Mouse (Mus musculus): ENCODE measurements around the gene C2cd5. TPM values are rescaled to one million over a fixed set of nuclear protein-coding genes. Genes with fewer than 3 reads are reported as not detected.

Gene C2cd5
- total and polyA plus RNA-seq, 3 experiments, result 16.2 to 47.6 (median 30.5) TPM

GRCm38 (mm10) chr6:142992971-142993370, 107.0 kb downstream of the C2cd5 start:
- Histone ChIP-seq H3K9me3 (replicated peaks; ENCODE audit: insufficient read depth, low read length) (no peaks in the 10 kb centered on the region), H3K4me1 (ENCODE audit: control insufficient read depth in 1 of 2, insufficient read depth in 2 of 2, low read length in 2 of 2) (peaks cover 0 to 9% of the 10 kb centered on the region in 2 experiments; a peak in 2 of 4 replicates), H3K4me3 (ENCODE audit: control insufficient read depth in 1 of 2, insufficient read depth in 1 of 2, low read depth in 2 of 2, low read length in 2 of 2) (no peak overlapping the region), H3K27me3 (ENCODE audit: control insufficient read depth in 1 of 2, insufficient read depth in 2 of 2, low read length in 2 of 2) (peaks cover 0 to 2% of the 10 kb centered on the region in 2 experiments), H3K9ac (ENCODE audit: control insufficient read depth, low read depth, low read length, poor library complexity, severe bottlenecking) (no peak overlapping the region), H3K27ac (ENCODE audit: control insufficient read depth, low read depth, low read length) (no peak overlapping the region), H3K79me2 (ENCODE audit: control insufficient read depth, insufficient read depth, low read length, poor library complexity) (no peaks in the 10 kb centered on the region), H3K36me3 (ENCODE audit: control insufficient read depth in 1 of 2, insufficient read depth in 2 of 2, low read length in 2 of 2) (peaks cover 0 to 3% of the 10 kb centered on the region in 2 experiments; a peak in 2 of 4 replicates)
- DNase-seq (ENCODE audit: low read depth, low spot score), result no peak
- no peak for TF ChIP-seq KAT2A (conservative IDR thresholded peaks at IDR 0.05; ENCODE audit: low read depth, low read length)

- Histone ChIP-seq H3K27me3 (ENCODE audit: control insufficient read depth in 1 of 2, insufficient read depth in 2 of 2, low read length in 2 of 2) (peaks cover 0 to 2% of the 10 kb centered on the region in 2 experiments), H3K9ac (ENCODE audit: control insufficient read depth, low read depth, low read length, poor library complexity, severe bottlenecking) (no peak overlapping the region), H3K4me3 (ENCODE audit: control insufficient read depth in 1 of 2, insufficient read depth in 1 of 2, low read depth in 2 of 2, low read length in 2 of 2) (no peak overlapping the region), H3K36me3 (ENCODE audit: control insufficient read depth in 1 of 2, insufficient read depth in 2 of 2, low read length in 2 of 2) (peaks cover 0 to 3% of the 10 kb centered on the region in 2 experiments; a peak in 2 of 4 replicates), H3K79me2 (ENCODE audit: control insufficient read depth, insufficient read depth, low read length, poor library complexity) (no peaks in the 10 kb centered on the region), H3K4me1 (ENCODE audit: control insufficient read depth in 1 of 2, insufficient read depth in 2 of 2, low read length in 2 of 2) (peaks cover 0 to 9% of the 10 kb centered on the region in 2 experiments; a peak in 2 of 4 replicates), H3K27ac (ENCODE audit: control insufficient read depth, low read depth, low read length) (no peak overlapping the region), H3K9me3 (replicated peaks; ENCODE audit: insufficient read depth, low read length) (no peaks in the 10 kb centered on the region)
- no peak for TF ChIP-seq ELF1 (IDR thresholded peaks at IDR 0.05; ENCODE audit: low read depth, low read length)
- DNase-seq (ENCODE audit: low read depth, low spot score), result no peak
Measured at GRCm38 (mm10) chr6:142992099-142992498, 107.8 kb downstream of the C2cd5 start.

- H3K4me3 ChIP-seq (ENCODE audit: control insufficient read depth in 1 of 2, insufficient read depth in 1 of 2, low read depth in 2 of 2, low read length in 2 of 2), result no peak overlapping the region
- no peak overlapping the region for H3K27ac ChIP-seq (ENCODE audit: control insufficient read depth, low read depth, low read length)
- H3K27me3 ChIP-seq (ENCODE audit: control insufficient read depth in 1 of 2, insufficient read depth in 2 of 2, low read length in 2 of 2), result peaks cover 0 to 2% of the 10 kb centered on the region in 2 experiments
- TF ChIP-seq POLR2A (IDR thresholded peaks at IDR 0.05; ENCODE audit: control insufficient read depth in 1 of 2, insufficient read depth in 1 of 2, low read depth in 1 of 2, low read length in 2 of 2, poor library complexity in 1 of 2), result no peak
- no peak for TF ChIP-seq E2F4 (IDR thresholded peaks at IDR 0.05; ENCODE audit: borderline replicate concordance, low read depth, low read length)
- no peak for TF ChIP-seq GATA1 (IDR thresholded peaks at IDR 0.05; ENCODE audit: low read depth, low read length)
- no peak for TF ChIP-seq USF2 (IDR thresholded peaks at IDR 0.05; ENCODE audit: borderline replicate concordance in 1 of 2, insufficient read depth in 1 of 2, low read depth in 1 of 2, low read length in 2 of 2)
- TF ChIP-seq ZMIZ1 (IDR thresholded peaks at IDR 0.05; ENCODE audit: low read depth, low read length), result no peak
- TF ChIP-seq CHD2 (IDR thresholded peaks at IDR 0.05; ENCODE audit: low read length), result no peak
- TF ChIP-seq TAL1 (IDR thresholded peaks at IDR 0.05; ENCODE audit: low read length), result no peak
- no peaks in the 10 kb centered on the region for H3K79me2 ChIP-seq (ENCODE audit: control insufficient read depth, insufficient read depth, low read length, poor library complexity)
- DNase-seq (ENCODE audit: low read depth, low spot score), result no peak
- H3K4me1 ChIP-seq (ENCODE audit: control insufficient read depth in 1 of 2, insufficient read depth in 2 of 2, low read length in 2 of 2), result peaks cover 0 to 9% of the 10 kb centered on the region in 2 experiments; a peak in 2 of 4 replicates
- H3K36me3 ChIP-seq (ENCODE audit: control insufficient read depth in 1 of 2, insufficient read depth in 2 of 2, low read length in 2 of 2), result peaks cover 0 to 3% of the 10 kb centered on the region in 2 experiments; a peak in 2 of 4 replicates
- H3K9ac ChIP-seq (ENCODE audit: control insufficient read depth, low read depth, low read length, poor library complexity, severe bottlenecking), result no peak overlapping the region
- H3K9me3 ChIP-seq (replicated peaks; ENCODE audit: insufficient read depth, low read length), result no peaks in the 10 kb centered on the region
Measured at GRCm38 (mm10) chr6:142991391-142992059, 108.4 kb downstream of the C2cd5 start.
